Mouse (Mus musculus) urinary bladder, adult 18-20 months (tissue): ENCODE results near the gene Cmah.

Source experiments
- DNase-seq, 2 experiments: peaks; one replicate each; pipeline ENCODE4 v3.0.0; 2022; ENCODE audit warnings: low spot score in 2 of 2, mixed read lengths in 2 of 2

Gene Cmah

GRCm38 (mm10) chr13:24513717-24514116, 186.5 kb downstream of the Cmah start:
- no peak for DNase-seq

GRCm38 (mm10) chr13:24515101-24515675, 188.0 kb downstream of the Cmah start:
- DNase-seq, result no peak

DNA sequence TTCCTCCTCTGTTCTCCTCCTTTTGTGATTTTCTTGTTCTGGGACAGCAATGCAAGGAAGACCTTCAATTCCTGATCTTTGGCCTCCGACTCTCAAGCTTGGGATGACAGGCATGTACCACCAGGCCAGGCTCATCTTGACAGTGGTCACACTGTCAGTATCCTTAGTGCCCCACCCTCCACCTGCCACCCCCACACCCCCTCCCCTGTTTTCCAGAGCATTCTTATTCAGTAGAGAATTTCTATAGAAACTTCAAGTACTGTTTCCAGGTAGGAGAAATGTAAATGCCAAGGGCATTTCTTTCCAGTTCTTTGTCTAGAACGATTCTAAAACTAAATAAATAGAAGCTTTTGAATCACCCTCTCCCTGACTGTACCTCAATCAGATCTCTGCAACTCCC, 190.6 kb downstream of the Cmah start:
- DNase-seq, result no peak

GRCm38 (mm10) chr13:24518887-24519286, 191.7 kb downstream of the Cmah start:
- peak in 1 of 2 experiments; percentile 10 for DNase-seq

DNA sequence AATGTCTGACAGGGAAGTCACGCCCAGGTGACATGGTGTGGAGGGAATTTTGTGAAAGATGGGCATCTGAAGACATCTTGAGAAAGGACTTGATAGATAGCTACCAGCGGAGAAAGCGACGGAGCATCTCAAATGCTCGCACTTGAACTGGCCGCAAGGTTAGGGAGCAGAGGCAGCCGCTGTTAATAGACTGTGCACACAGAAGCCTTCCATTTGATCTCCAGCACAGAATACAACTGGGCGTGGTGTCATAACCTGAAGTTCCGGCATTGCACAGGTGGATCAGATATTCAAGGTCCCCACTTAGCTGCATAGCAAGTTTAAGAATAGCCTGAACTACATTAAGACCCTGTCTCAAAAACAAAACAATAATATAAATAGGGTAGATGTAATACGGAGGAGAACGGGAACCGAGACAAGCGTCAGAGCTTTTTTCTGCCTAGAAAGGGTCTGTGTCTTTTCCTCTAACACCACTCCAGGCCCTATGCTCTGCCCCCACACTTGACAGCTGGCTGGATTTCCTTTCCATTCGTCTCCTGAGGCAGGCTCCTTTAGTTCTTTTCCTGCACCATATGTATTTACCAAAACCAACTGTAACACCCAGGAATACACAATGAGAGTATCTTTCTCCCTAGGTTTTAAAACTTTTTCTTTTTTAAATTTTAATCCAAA, 192.9 kb downstream of the Cmah start:
- DNase-seq, result no peak

DNA sequence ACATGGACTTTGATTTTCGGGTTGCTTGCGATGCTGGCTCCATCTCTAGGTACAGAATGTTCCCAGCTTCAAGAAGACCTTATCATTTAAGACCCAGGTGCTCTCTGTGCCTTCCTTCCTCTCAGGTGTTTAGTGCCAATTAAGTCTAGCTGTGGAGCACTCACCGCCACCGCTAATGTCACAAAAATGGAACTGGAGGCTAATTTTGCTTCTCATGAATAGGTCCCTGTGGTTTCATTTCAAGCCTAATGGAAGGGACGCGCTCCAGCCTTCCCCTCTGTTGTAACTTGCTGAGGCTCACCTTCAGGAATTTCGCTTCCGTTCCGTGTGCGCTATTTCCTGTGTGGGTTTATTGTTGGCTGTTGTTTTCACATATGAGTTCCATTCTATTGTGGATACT, 193.6 kb downstream of the Cmah start:
- DNase-seq, result no peak

DNA sequence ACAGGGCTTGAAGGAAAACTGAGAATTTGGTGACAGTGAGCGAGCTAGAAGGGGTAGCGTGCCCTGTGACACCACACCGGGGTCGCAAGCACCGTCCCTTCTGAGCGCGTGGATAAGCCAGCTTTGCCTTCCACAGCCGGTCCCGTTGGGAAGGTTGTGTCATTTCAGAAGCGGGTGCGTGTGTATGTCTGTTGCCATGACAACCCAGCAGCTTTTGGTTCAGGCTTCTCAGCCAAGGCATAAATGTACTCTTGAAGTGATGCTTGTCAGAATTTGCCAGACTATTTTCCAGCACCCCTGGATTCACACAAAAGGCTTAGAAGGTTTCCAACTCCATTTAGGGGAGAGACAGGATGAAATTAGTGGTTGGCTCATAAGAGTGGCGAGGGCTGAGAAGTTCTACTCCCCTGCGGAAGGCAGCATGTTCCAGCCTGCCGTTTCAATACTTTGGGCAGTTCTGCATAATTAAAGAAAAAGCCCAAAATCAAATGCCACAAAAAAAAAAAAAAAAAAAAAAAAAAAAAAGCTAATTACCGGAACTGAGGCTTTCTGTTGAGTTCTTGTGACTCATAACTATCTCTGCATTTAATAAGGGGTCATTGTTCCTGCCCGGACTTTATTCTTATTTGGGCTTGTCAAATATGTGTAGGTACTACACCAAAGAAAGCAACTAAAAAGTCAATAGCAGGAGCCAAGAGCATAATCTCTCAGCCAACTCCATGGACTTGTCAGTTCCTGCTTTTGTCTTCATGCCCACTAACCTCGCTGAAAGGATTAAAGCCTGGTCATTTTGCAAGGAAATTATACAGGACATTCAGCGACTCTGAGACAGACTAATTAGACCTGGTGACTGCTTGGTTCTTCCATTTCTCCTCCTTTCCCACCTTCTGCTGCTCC, 194.5 kb downstream of the Cmah start:
- DNase-seq, result no peak

DNA sequence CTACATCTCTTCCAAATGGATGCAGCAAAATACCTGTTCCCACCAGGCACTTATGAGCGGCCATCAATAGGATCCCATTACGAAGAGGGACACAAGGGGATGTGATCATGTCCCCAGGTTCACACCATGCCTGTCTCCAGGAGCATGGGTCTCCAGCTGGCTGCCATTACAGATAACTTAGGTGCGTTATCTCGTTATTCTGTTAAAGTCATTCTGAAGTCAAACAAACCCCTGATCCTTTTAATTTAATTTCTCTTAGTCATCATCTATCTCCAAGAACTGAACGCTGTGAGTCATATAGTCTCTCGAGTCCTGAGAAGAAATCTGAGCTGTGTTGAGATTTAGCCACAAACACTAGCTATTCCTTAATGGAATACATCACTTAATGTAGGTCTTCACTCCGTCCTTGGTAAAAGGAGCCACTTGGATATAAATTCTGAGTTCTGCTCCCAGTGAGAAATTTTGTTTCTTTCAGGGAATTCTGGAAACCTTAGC, 195.2 kb downstream of the Cmah start:
- DNase-seq, result no peak

GRCm38 (mm10) chr13:24523587-24524221, 196.5 kb downstream of the Cmah start:
- DNase-seq, result no peak

GRCm38 (mm10) chr13:24524468-24524867, 197.3 kb downstream of the Cmah start:
- no peak for DNase-seq

GRCm38 (mm10) chr13:24525551-24525950, 198.3 kb downstream of the Cmah start:
- no peak for DNase-seq

DNA sequence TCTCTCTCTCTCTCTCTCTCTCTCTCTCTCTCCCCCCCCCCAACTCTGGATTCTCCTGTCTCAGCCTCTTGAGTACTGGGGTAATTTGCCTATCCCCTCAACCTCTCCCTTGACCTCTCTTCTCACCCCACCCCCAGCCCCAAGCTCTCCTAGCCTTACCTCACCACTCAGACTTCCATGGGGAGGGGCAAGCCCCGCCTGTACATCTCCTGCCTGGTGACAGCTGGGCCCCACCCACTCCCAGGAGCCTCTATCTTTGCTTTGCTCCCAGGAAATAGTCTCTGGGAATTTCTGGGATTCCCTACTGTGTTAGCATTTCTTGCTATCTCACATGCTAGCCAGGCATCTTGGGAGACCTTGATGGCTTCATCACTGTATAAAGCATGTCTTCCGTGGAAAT, 199.7 kb downstream of the Cmah start:
- no peak for DNase-seq
